Mouse (Mus musculus): Measurements from ENCODE around the gene Riiad1. TPM values are rescaled to one million over a fixed set of nuclear protein-coding genes. Genes with fewer than 3 reads are reported as not detected.

Gene Riiad1
- 2.7 and 3.2 TPM in 2 replicates for polyA plus RNA-seq (2011; ENCODE audit: insufficient read length, low read depth, missing spikeins)

- Histone ChIP-seq H3K4me3 (ENCODE audit: insufficient read depth, low read length) (no peak within 1 kb of the TSS), H3K4me1 (ENCODE audit: control insufficient read depth, insufficient read depth, low read length) (no peaks in the 10 kb centered on the region), H3K27ac (ENCODE audit: insufficient read depth, low read length) (no peak within 1 kb of the TSS)
- TF ChIP-seq POLR2A (IDR thresholded peaks at IDR 0.05; ENCODE audit: low read depth, low read length) = no peak
- TF ChIP-seq CTCF (IDR thresholded peaks at IDR 0.05; ENCODE audit: borderline replicate concordance, insufficient read depth, low read length) = no peak
Measured at GRCm38 (mm10) chr3:94480291-94480884, at the start of gene Riiad1. Riiad1 (minus strand) TSS chr3:94480341.

- no peak for TF ChIP-seq POLR2A (IDR thresholded peaks at IDR 0.05; ENCODE audit: low read depth, low read length)
- TF ChIP-seq CTCF (IDR thresholded peaks at IDR 0.05; ENCODE audit: borderline replicate concordance, insufficient read depth, low read length) = no peak
- no peak overlapping the region for H3K27ac ChIP-seq (ENCODE audit: insufficient read depth, low read length)
- H3K4me3 ChIP-seq (ENCODE audit: insufficient read depth, low read length) = no peak overlapping the region
- H3K4me1 ChIP-seq (ENCODE audit: control insufficient read depth, insufficient read depth, low read length) = no peaks in the 10 kb centered on the region
Measured at GRCm38 (mm10) chr3:94526731-94527130, 46.6 kb upstream of the Riiad1 start.

DNA sequence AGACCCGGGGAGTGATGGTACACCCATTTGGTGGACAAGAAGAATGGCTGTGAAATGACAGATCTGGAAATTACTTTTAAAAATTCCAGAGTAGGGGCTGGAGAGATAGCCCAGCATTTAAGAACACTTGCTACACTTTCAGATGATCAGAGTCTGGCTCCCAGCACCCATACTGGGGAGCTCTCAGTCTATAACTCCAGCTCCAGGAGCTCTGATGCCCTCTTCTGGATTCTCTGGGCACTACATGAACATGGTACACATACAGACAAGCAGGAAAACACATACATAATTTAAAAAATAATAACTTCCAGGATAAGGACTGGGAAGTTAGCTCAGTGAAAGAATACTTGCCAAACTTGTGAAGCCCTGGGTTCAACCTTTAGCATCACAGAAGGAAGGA is 26.5 kb upstream of the Riiad1 start:
- Histone ChIP-seq H3K4me1 (ENCODE audit: control insufficient read depth, insufficient read depth, low read length) (no peaks in the 10 kb centered on the region), H3K4me3 (ENCODE audit: insufficient read depth, low read length) (no peak overlapping the region), H3K27ac (ENCODE audit: insufficient read depth, low read length) (no peak overlapping the region)
- TF ChIP-seq CTCF (IDR thresholded peaks at IDR 0.05; ENCODE audit: borderline replicate concordance, insufficient read depth, low read length) (no peak), POLR2A (IDR thresholded peaks at IDR 0.05; ENCODE audit: low read depth, low read length) (no peak)

DNA sequence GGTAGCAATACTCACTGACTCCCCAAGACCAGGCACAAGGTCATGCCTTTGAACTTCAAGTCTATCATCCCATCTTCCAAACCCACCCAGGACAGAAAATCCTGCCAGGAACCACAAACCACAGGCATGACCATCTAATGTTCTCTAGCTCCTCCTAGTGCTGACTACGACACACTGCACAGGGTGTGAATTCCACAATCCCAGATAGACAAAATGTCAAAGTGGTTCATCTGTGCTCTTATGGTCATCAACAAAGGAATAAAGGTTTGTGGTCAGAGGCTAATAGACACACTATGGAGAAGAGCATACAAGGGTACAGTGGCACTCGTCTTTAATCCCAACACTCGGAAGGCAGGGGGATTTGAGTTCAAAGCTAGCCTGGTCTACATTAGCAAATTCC is 22.1 kb upstream of the Riiad1 start:
- Histone ChIP-seq H3K4me1 (ENCODE audit: control insufficient read depth, insufficient read depth, low read length) (no peaks in the 10 kb centered on the region), H3K27ac (ENCODE audit: insufficient read depth, low read length) (no peak overlapping the region), H3K4me3 (ENCODE audit: insufficient read depth, low read length) (no peak overlapping the region)
- TF ChIP-seq CTCF (IDR thresholded peaks at IDR 0.05; ENCODE audit: borderline replicate concordance, insufficient read depth, low read length) (peak; percentile 23; the same call in 1 of the 2 replicates), POLR2A (IDR thresholded peaks at IDR 0.05; ENCODE audit: low read depth, low read length) (no peak)

DNA sequence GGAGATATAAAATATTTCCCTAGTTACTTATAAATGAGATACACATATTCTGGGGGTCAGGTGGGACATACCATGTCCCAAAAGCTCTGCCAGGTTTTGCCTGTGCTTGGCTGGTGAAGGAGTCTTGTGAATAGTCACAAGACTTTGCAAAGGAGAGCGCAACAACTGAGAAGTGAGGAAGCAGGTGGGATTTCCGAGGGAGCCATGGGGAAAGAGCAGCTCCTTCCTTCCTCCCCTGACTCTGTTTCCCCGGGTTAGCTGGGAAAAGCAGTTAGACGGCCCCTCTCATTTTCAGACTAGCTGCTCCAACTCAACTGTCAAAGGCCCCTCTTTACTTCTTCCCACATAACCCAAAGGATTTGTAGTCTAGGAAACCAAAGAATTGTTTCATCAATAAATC is 17.0 kb upstream of the Riiad1 start:
- no peak overlapping the region for H3K4me3 ChIP-seq (ENCODE audit: insufficient read depth, low read length)
- H3K4me1 ChIP-seq (ENCODE audit: control insufficient read depth, insufficient read depth, low read length) = no peaks in the 10 kb centered on the region
- TF ChIP-seq POLR2A (IDR thresholded peaks at IDR 0.05; ENCODE audit: low read depth, low read length) = no peak
- no peak for TF ChIP-seq CTCF (IDR thresholded peaks at IDR 0.05; ENCODE audit: borderline replicate concordance, insufficient read depth, low read length)
- no peak overlapping the region for H3K27ac ChIP-seq (ENCODE audit: insufficient read depth, low read length)

GRCm38 (mm10) chr3:94487581-94487980 is 7.4 kb upstream of the Riiad1 start:
- TF ChIP-seq POLR2A (IDR thresholded peaks at IDR 0.05; ENCODE audit: low read depth, low read length) (no peak), CTCF (IDR thresholded peaks at IDR 0.05; ENCODE audit: borderline replicate concordance, insufficient read depth, low read length) (no peak)
- Histone ChIP-seq H3K27ac (ENCODE audit: insufficient read depth, low read length) (no peak overlapping the region), H3K4me1 (ENCODE audit: control insufficient read depth, insufficient read depth, low read length) (no peaks in the 10 kb centered on the region), H3K4me3 (ENCODE audit: insufficient read depth, low read length) (no peak overlapping the region)

DNA sequence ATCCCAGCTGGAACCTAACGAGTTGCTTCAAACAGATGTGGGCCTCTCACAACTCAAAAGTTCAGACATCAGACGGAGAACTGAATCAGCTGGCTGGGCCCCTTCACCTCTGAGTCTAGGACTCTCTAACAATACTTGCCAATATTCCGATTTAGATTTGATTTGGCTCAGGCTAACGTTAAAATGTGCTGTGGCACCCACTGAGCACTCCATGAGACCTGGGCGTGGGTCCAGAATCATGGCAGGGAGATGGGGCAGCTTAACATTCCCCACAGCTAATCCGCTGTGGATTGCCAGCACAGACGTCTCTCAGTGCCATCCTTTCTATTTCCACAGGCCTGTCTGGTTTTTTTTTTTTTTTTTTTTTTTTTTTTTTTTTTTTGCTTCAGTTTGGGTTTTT is 5.8 kb upstream of the Riiad1 start:
- Histone ChIP-seq H3K27ac (ENCODE audit: insufficient read depth, low read length) (no peak overlapping the region), H3K4me3 (ENCODE audit: insufficient read depth, low read length) (no peak overlapping the region)
- TF ChIP-seq CTCF (IDR thresholded peaks at IDR 0.05; ENCODE audit: borderline replicate concordance, insufficient read depth, low read length) (no peak), POLR2A (IDR thresholded peaks at IDR 0.05; ENCODE audit: low read depth, low read length) (no peak)

GRCm38 (mm10) chr3:94483790-94484439 is 3.8 kb upstream of the Riiad1 start:
- H3K4me3 ChIP-seq (ENCODE audit: insufficient read depth, low read length) = no peak overlapping the region
- TF ChIP-seq CTCF (IDR thresholded peaks at IDR 0.05; ENCODE audit: borderline replicate concordance, insufficient read depth, low read length) (no peak), POLR2A (IDR thresholded peaks at IDR 0.05; ENCODE audit: low read depth, low read length) (no peak)
- no peak overlapping the region for H3K27ac ChIP-seq (ENCODE audit: insufficient read depth, low read length)
- no peaks in the 10 kb centered on the region for H3K4me1 ChIP-seq (ENCODE audit: control insufficient read depth, insufficient read depth, low read length)

More for the DNA sequence above, 5.8 kb upstream of the Riiad1 start:
- no peaks in the 10 kb centered on the region for H3K4me1 ChIP-seq (ENCODE audit: control insufficient read depth, insufficient read depth, low read length)

DNA sequence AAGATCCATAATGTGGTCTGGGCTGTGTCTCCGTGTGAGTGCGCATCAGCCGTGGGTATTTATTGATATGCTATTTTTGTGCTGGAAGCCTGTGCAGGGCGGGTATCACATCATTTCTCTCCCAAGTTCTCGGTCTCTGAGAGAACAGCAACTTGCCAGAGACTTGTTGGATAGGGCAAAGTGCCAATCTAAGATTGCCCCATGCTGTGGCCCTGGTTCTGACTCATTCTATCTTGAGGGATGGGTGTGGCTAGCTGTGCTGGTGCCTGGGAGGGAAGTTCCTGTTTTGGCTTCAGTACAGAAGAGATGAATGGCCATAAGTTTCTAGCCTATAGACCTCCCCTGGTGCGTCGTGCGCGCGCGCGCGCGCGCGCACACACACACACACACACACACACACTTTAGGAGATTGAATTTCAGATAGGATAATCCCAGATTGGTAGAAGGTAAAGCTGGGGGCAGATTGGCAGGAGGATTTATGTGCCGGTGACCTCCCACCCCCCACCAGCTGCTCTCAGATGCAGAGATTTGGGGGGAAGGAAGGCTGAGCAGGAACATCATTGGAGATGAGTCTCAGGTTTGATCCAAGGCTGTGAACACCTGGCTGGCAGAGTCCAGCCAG is 2.7 kb upstream of the Riiad1 start:
- H3K4me1 ChIP-seq (ENCODE audit: control insufficient read depth, insufficient read depth, low read length) = no peaks in the 10 kb centered on the region
- TF ChIP-seq CTCF (IDR thresholded peaks at IDR 0.05; ENCODE audit: borderline replicate concordance, insufficient read depth, low read length) (no peak), POLR2A (IDR thresholded peaks at IDR 0.05; ENCODE audit: low read depth, low read length) (no peak)
- no peak overlapping the region for H3K27ac ChIP-seq (ENCODE audit: insufficient read depth, low read length)
- no peak overlapping the region for H3K4me3 ChIP-seq (ENCODE audit: insufficient read depth, low read length)

DNA sequence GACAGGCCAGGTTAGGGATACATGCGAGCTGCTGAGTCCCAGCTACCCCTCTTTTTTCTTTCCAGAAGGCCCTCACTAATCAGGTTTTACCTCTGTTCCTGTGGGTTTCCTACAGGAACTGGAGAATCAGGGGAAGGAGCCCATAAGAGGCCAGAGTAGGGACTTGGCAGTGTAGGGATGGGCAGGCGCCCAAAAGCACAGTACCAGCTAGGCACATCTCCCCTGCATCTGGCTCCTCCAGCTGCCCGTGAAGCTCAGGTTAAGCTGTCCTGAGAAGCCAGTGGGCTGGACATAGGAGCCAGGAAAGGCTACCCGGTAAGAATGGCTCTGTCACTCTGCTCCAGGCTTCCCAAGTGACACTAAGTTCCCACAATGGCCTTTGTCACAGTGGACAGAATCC is 1.3 kb upstream of the Riiad1 start:
- H3K27ac ChIP-seq (ENCODE audit: insufficient read depth, low read length) = no peak overlapping the region
- H3K4me3 ChIP-seq (ENCODE audit: insufficient read depth, low read length) = no peak overlapping the region
- no peaks in the 10 kb centered on the region for H3K4me1 ChIP-seq (ENCODE audit: control insufficient read depth, insufficient read depth, low read length)
- TF ChIP-seq CTCF (IDR thresholded peaks at IDR 0.05; ENCODE audit: borderline replicate concordance, insufficient read depth, low read length) (no peak), POLR2A (IDR thresholded peaks at IDR 0.05; ENCODE audit: low read depth, low read length) (no peak)

All from embryonic fibroblast, embryonic 13.5 days (primary cell).